10 mouse cellular contexts compared by ENCODE assay signal in genomic region chr7:143783378-143783995, GRCm38 (mm10). TPM values are rescaled to one million over a fixed set of nuclear protein-coding genes. Genes with fewer than 3 reads are reported as not detected.
A peak's percentile ranks its signal among the peaks of the same experiment; 100 is the strongest.
DNase-seq lines count a peak whose midpoint lies in the region; ATAC-seq and TF ChIP-seq lines count a peak whose summit lies in the region.
"Had no signal": no experiment of that assay in that cellular context is flagged by ENCODE, and none has a peak within 500 bp of the region (broad histone marks: within the 10 kb centered on the region; RNA-seq: fewer than 3 reads in every experiment).

No protein-coding gene starts in this region.

- 13% methylated on average over 6 of the region's 6 CpGs for WGBS in heart, embryonic 13.5 days
- WGBS in heart, postnatal 0 days: 19% methylated on average over 6 of the region's 6 CpGs
- 18% methylated on average over 5 of the region's 6 CpGs for WGBS in liver, postnatal 0 days (ENCODE audit: insufficient replicate concordance)

- no peak for DNase-seq in heart, adult 8-10 months (ENCODE audit: low spot score)
- DNase-seq in ZHBTc4 (ENCODE audit: low read depth, low spot score): peak; percentile 20
- no peak for DNase-seq in heart, postnatal 0 days (ENCODE audit: low spot score)
- DNase-seq in liver, postnatal 0 days: no peak
- no peak for DNase-seq in retina, postnatal 1 day
- DNase-seq in right cerebral cortex, adult 18-20 months: no peak
- DNase-seq in adrenal gland, postnatal 25 days: no peak

- no peak for TF ChIP-seq CTCF in heart, postnatal 0 days (IDR thresholded peaks at IDR 0.05; ENCODE audit: low read depth)
- no peak for TF ChIP-seq CTCF in liver, postnatal 0 days (IDR thresholded peaks at IDR 0.05; ENCODE audit: low read depth)

- 0 out of 2 replicates have a peak, but pooled peaks cover 4% of the 10 kb centered on the region for H3K36me3 ChIP-seq in heart, embryonic 13.5 days
- no peaks in the 10 kb centered on the region for H3K36me3 ChIP-seq in heart, postnatal 0 days (replicated peaks; ENCODE audit: control insufficient read depth, insufficient read depth, low read length)
- no peaks in the 10 kb centered on the region for H3K36me3 ChIP-seq in liver, postnatal 0 days (replicated peaks; ENCODE audit: insufficient read depth, low read length)
- H3K36me3 ChIP-seq: G1E had no signal

- ATAC-seq in heart, embryonic 13.5 days (ENCODE audit: extremely low read depth, insufficient number of reproducible peaks, low FRiP score, low TSS enrichment): no peak
- ATAC-seq in heart, postnatal 0 days (ENCODE audit: insufficient read depth, low read depth): peak; percentile 17
- peak; percentile 40; the same call in 1 of the 2 replicates for ATAC-seq in liver, postnatal 0 days

- TF ChIP-seq EP300 in heart, postnatal 0 days (IDR thresholded peaks at IDR 0.05; ENCODE audit: low read depth): no peak
- TF ChIP-seq EP300 in liver, postnatal 0 days (IDR thresholded peaks at IDR 0.05; ENCODE audit: low read depth): no peak

- H3K4me1 ChIP-seq in heart, embryonic 13.5 days: peaks cover 33% of the 10 kb centered on the region
- H3K4me1 ChIP-seq in heart, postnatal 0 days (ENCODE audit: control insufficient read depth, insufficient read depth): peaks cover 23% of the 10 kb centered on the region
- H3K4me1 ChIP-seq in liver, postnatal 0 days (ENCODE audit: insufficient read depth): peaks cover 26% of the 10 kb centered on the region

- H3K27ac ChIP-seq in heart, embryonic 13.5 days (replicated peaks): peak overlapping the region; percentile 78
- peak overlapping the region; percentile 64 for H3K27ac ChIP-seq in heart, postnatal 0 days (ENCODE audit: low read depth)
- H3K27ac ChIP-seq in liver, postnatal 0 days (ENCODE audit: low read depth): no peak overlapping the region

- H3K27me3 ChIP-seq in heart, embryonic 13.5 days (replicated peaks): no peaks in the 10 kb centered on the region; the same call in 1 of the 2 replicates
- no peaks in the 10 kb centered on the region for H3K27me3 ChIP-seq in heart, postnatal 0 days (ENCODE audit: control insufficient read depth, insufficient read depth, low read length)
- no peaks in the 10 kb centered on the region for H3K27me3 ChIP-seq in liver, postnatal 0 days (ENCODE audit: insufficient read depth, low read length)

- peak overlapping the region; percentile 71 for H3K4me2 ChIP-seq in heart, embryonic 13.5 days
- peak overlapping the region; percentile 57 for H3K4me2 ChIP-seq in heart, postnatal 0 days (ENCODE audit: low read depth, low read length)
- H3K4me2 ChIP-seq in liver, postnatal 0 days (ENCODE audit: low read depth, low read length): peak overlapping the region; percentile 78

- H3K9me3 ChIP-seq in heart, embryonic 13.5 days: no peaks in the 10 kb centered on the region
- no peaks in the 10 kb centered on the region for H3K9me3 ChIP-seq in heart, postnatal 0 days (replicated peaks; ENCODE audit: control insufficient read depth, low read length)
- no peaks in the 10 kb centered on the region for H3K9me3 ChIP-seq in liver, postnatal 0 days (ENCODE audit: low read length)
- H3K9me3 ChIP-seq: G1E had no signal

- peak overlapping the region; percentile 53 for H3K4me3 ChIP-seq in heart, embryonic 13.5 days
- H3K4me3 ChIP-seq in heart, postnatal 0 days (ENCODE audit: low read depth, low read length): peak overlapping the region; percentile 32
- peak overlapping the region; percentile 47 for H3K4me3 ChIP-seq in liver, postnatal 0 days (ENCODE audit: low read depth, low read length)

- peak overlapping the region; percentile 74 for H3K9ac ChIP-seq in heart, embryonic 13.5 days
- peak overlapping the region; percentile 0; the same call in 1 of the 2 replicates for H3K9ac ChIP-seq in heart, postnatal 0 days (replicated peaks; ENCODE audit: low read depth, low read length)
- peak overlapping the region; percentile 44; the same call in 1 of the 2 replicates for H3K9ac ChIP-seq in liver, postnatal 0 days (replicated peaks)

RNA-seq across cellular contexts. Expression of gene Mrgpre, which starts 0.8 kb away (rescaled TPM):
- polyA plus RNA-seq in heart, embryonic 13.5 days (2015; fragmentation: Nextera tagmentation; extraction: Ambion mirVana): 1.8 and 1.9 TPM in 2 replicates
- 1 to 10 TPM; 1.6 to 1.8 (median 1.6) TPM for total RNA-seq in heart, adult 8-10 months (2022)
- 0.93 and 3.9 TPM in 2 replicates for total RNA-seq in heart, postnatal 0 days (2014; rRNA removed; ENCODE audit: low replicate concordance)
- 0.92 and 0.96 TPM in 2 replicates for polyA plus RNA-seq in heart, postnatal 0 days (2015; fragmentation: Nextera tagmentation; extraction: Ambion mirVana)
- polyA plus RNA-seq in liver, postnatal 0 days (2015; fragmentation: Nextera tagmentation; extraction: Ambion mirVana): 0.08 and 0.15 TPM in 2 replicates
- total RNA-seq in adrenal gland, postnatal 25 days (2021): 1.4 and 2.0 TPM in 2 replicates
- total RNA-seq: G1E had no signal
- polyA plus RNA-seq: G1E had no signal

RNA-seq across cellular contexts. Expression of gene Mrgprg, which starts 16.7 kb away (rescaled TPM):
- polyA plus RNA-seq in heart, embryonic 13.5 days (2015; fragmentation: Nextera tagmentation; extraction: Ambion mirVana): not detected in 2 replicates
- not detected for total RNA-seq in heart, adult 8-10 months (2022)
- total RNA-seq in heart, postnatal 0 days (2014; rRNA removed; ENCODE audit: low replicate concordance): not detected in 2 replicates
- not detected in 2 replicates for polyA plus RNA-seq in heart, postnatal 0 days (2015; fragmentation: Nextera tagmentation; extraction: Ambion mirVana)
- polyA plus RNA-seq in liver, postnatal 0 days (2015; fragmentation: Nextera tagmentation; extraction: Ambion mirVana): not detected in 2 replicates
- total RNA-seq in adrenal gland, postnatal 25 days (2021): 0.27 and 0.67 TPM in 2 replicates
- total RNA-seq: heart, postnatal 10 days had no signal
- polyA plus RNA-seq: G1E had no signal

RNA-seq across cellular contexts. Expression of gene Osbpl5, which starts 26.7 kb away (rescaled TPM):
- polyA plus RNA-seq in heart, embryonic 13.5 days (2015; fragmentation: Nextera tagmentation; extraction: Ambion mirVana): 34.8 and 36.2 TPM in 2 replicates
- 10 to 100 TPM; 17.1 to 29.4 (median 20.3) TPM for total RNA-seq in heart, adult 8-10 months (2022)
- 57.4 and 58.7 TPM in 2 replicates for total RNA-seq in heart, postnatal 0 days (2014; rRNA removed; ENCODE audit: low replicate concordance)
- 16.3 and 18.1 TPM in 2 replicates for polyA plus RNA-seq in heart, postnatal 0 days (2015; fragmentation: Nextera tagmentation; extraction: Ambion mirVana)
- 1.4 and 1.6 TPM in 2 replicates for polyA plus RNA-seq in liver, postnatal 0 days (2015; fragmentation: Nextera tagmentation; extraction: Ambion mirVana)
- total RNA-seq in adrenal gland, postnatal 25 days (2021): 22.8 and 37.0 TPM in 2 replicates
- polyA plus RNA-seq: G1E had no signal

RNA-seq across cellular contexts. Expression of gene Nadsyn1, which starts 39.2 kb away (rescaled TPM):
- polyA plus RNA-seq in heart, embryonic 13.5 days (2015; fragmentation: Nextera tagmentation; extraction: Ambion mirVana): 6.4 and 6.5 TPM in 2 replicates
- total RNA-seq in heart, adult 8-10 months (2022): 1 to 10 TPM; 4.9 to 6.3 (median 5.2) TPM
- 8.4 and 11.3 TPM in 2 replicates for total RNA-seq in heart, postnatal 0 days (2014; rRNA removed; ENCODE audit: low replicate concordance)
- 7.8 and 8.5 TPM in 2 replicates for polyA plus RNA-seq in heart, postnatal 0 days (2015; fragmentation: Nextera tagmentation; extraction: Ambion mirVana)
- polyA plus RNA-seq in liver, postnatal 0 days (2015; fragmentation: Nextera tagmentation; extraction: Ambion mirVana): 9.2 and 11.1 TPM in 2 replicates
- 16.7 and 21.7 TPM in 2 replicates for total RNA-seq in adrenal gland, postnatal 25 days (2021)

RNA-seq across cellular contexts. Expression of gene Dhcr7, which starts 39.5 kb away (rescaled TPM):
- 24.5 and 25.6 TPM in 2 replicates for polyA plus RNA-seq in heart, embryonic 13.5 days (2015; fragmentation: Nextera tagmentation; extraction: Ambion mirVana)
- total RNA-seq in heart, adult 8-10 months (2022): 1 to 10 TPM; 4.9 to 6.7 (median 5.5) TPM
- 23.9 and 27.7 TPM in 2 replicates for total RNA-seq in heart, postnatal 0 days (2014; rRNA removed; ENCODE audit: low replicate concordance)
- 10.8 and 11.1 TPM in 2 replicates for polyA plus RNA-seq in heart, postnatal 0 days (2015; fragmentation: Nextera tagmentation; extraction: Ambion mirVana)
- 11.4 and 12.1 TPM in 2 replicates for polyA plus RNA-seq in liver, postnatal 0 days (2015; fragmentation: Nextera tagmentation; extraction: Ambion mirVana)
- 1,142 and 1,301 TPM in 2 replicates for total RNA-seq in adrenal gland, postnatal 25 days (2021)

Comparison
In these comparisons a context has a peak if more than half of its experiments do, and no peak if none do; other contexts are left out.
1. H3K9ac ChIP-seq: peak in every context shown above with its lines; median percentile 74 in heart, embryonic 13.5 days; 44 in liver, postnatal 0 days; 0 in heart, postnatal 0 days.